Mouse (Mus musculus) kidney, postnatal 0 days (tissue): ENCODE measurements at regions not wholly inside any gene's neighbourhood (a gene's known extent, or its start where the extent isn't known, plus 50 kb on each side); places are given as distances from the start of the nearest gene placed in this dataset.
A peak's percentile ranks its signal among the peaks of the same experiment; 100 is the strongest.

Experiments used
- ATAC-seq: fragments of 200-750 bp; cut with Nextera tagmentation; replicated peaks from 2 replicates; pipeline ENCODE4 v1.8.0; 2017; ENCODE audit warnings: low read depth, moderate number of reproducible peaks, moderate TSS enrichment, moderate library complexity; ENCODE audit not compliant: low FRiP score
- DNase-seq: peaks from one replicate; pipeline ENCODE4 v3.0.0-alpha.2; 2016; ENCODE audit warnings: low spot score
- H3K27ac ChIP-seq: fragments of 300-500 bp; sonication (generic); 2 replicates; pipeline ENCODE4 v1.5.1; 2014; ENCODE audit warnings: mild to moderate bottlenecking
- H3K27me3 ChIP-seq: fragments of 300-500 bp; sonication (generic); 2 replicates; pipeline ENCODE4 v1.6.1; 2014; ENCODE audit warnings: low read length, mixed read lengths; ENCODE audit not compliant: insufficient read depth
- H3K36me3 ChIP-seq: fragments of 300-500 bp; sonication (generic); 2 replicates; pipeline ENCODE4 v1.6.1; 2014; ENCODE audit warnings: low read length, mixed read lengths; ENCODE audit not compliant: insufficient read depth
- H3K4me1 ChIP-seq: fragments of 300-500 bp; sonication (generic); replicated peaks from 2 replicates; pipeline ENCODE4 v1.6.1; 2014; ENCODE audit warnings: antibody characterized with exemption, low read length, mixed read lengths; ENCODE audit not compliant: insufficient read depth
- H3K4me2 ChIP-seq: fragments of 300-500 bp; sonication (generic); 2 replicates; pipeline ENCODE4 v1.6.1; 2014; ENCODE audit warnings: mild to moderate bottlenecking, low read length, moderate library complexity, mixed read lengths
- H3K4me3 ChIP-seq: fragments of 300-500 bp; sonication (generic); replicated peaks from 2 replicates; pipeline ENCODE4 v1.5.1; 2014; ENCODE audit warnings: low read depth, low read length
- H3K9ac ChIP-seq: fragments of 300-500 bp; sonication (generic); 2 replicates; pipeline ENCODE4 v1.6.1; 2014; ENCODE audit warnings: low read depth, low read length
- H3K9me3 ChIP-seq: fragments of 300-500 bp; sonication (generic); replicated peaks from 2 replicates; pipeline ENCODE4 v1.6.1; 2016; ENCODE audit warnings: low read length, inconsistent platforms, mixed read lengths
- CTCF ChIP-seq: IDR thresholded peaks from 2 replicates; pipeline ENCODE4 v1.5.1; 2016; ENCODE audit warnings: antibody characterized with exemption, low read depth, mild to moderate bottlenecking, moderate library complexity
- WGBS: fragments of 180-500 bp; shearing (Covaris S2); extraction: QIAGEN DNeasy Blood & Tissue Kit; methylation state at CpG from one replicate; pipeline ENCODE4 v1.1.7; 2014; 5-methylcytosine and 5-hydroxymethylcytosine counted together

GRCm38 (mm10) chr2:18617520-18617919, 54.7 kb upstream of the Commd3 start:
- ATAC-seq, result no peak

DNA sequence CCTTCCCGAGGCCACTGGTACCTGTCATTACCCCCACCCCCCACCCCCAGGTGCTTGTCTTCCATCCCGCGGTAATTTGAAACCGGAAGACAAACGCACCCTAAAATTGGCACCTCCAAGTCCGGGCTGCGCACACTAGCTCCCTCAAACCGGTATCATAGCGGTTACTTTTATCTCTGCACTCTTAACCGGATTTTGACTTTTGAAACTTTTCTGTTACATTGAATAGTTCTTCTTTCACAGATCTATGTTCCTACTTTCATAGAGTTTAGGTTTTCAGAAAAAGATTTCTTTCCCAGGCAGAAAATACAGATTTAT, 62.4 kb upstream of the Commd3 start:
- peaks cover 20% of the 10 kb centered on the region for H3K4me1 ChIP-seq
- H3K9me3 ChIP-seq, result no peaks in the 10 kb centered on the region
- H3K27ac ChIP-seq, result no peak overlapping the region
- peak overlapping the region; percentile 69 for H3K4me2 ChIP-seq
- ATAC-seq (no peak), DNase-seq (no peak)
- no peak for TF ChIP-seq CTCF
- 21% methylated on average over 10 of the region's 10 CpGs for WGBS
- no peaks in the 10 kb centered on the region for H3K36me3 ChIP-seq
- H3K27me3 ChIP-seq, result 0 out of 2 replicates have a peak, but pooled peaks cover 16% of the 10 kb centered on the region
- H3K4me3 ChIP-seq, result peak overlapping the region; percentile 42
- no peak overlapping the region for H3K9ac ChIP-seq

More at GRCm38 (mm10) chr2:18617520-18617919, 54.7 kb upstream of the Commd3 start:
- no peaks in the 10 kb centered on the region for H3K27me3 ChIP-seq
- no peak overlapping the region for H3K27ac ChIP-seq
- no peak overlapping the region for H3K4me3 ChIP-seq
- TF ChIP-seq CTCF, result no peak
- H3K4me2 ChIP-seq, result peak overlapping the region; percentile 25
- DNase-seq, result peak; percentile 52
- no peaks in the 10 kb centered on the region for H3K36me3 ChIP-seq
- no peaks in the 10 kb centered on the region for H3K9me3 ChIP-seq
- H3K9ac ChIP-seq, result no peak overlapping the region
- WGBS, result 20% methylated on average over 5 of the region's 5 CpGs
- H3K4me1 ChIP-seq, result no peaks in the 10 kb centered on the region

GRCm38 (mm10) chr2:18609075-18609867, 62.9 kb upstream of the Commd3 start:
- H3K4me3 ChIP-seq, result peak overlapping the region; percentile 42
- ATAC-seq (peak; percentile 54; the same call in 1 of the 2 replicates), DNase-seq (no peak)
- peak overlapping the region; percentile 69 for H3K4me2 ChIP-seq
- H3K36me3 ChIP-seq, result no peaks in the 10 kb centered on the region
- peaks cover 20% of the 10 kb centered on the region for H3K4me1 ChIP-seq
- WGBS, result under 1% methylated on average over 51 of the region's 51 CpGs
- no peak overlapping the region for H3K27ac ChIP-seq
- H3K9me3 ChIP-seq, result no peaks in the 10 kb centered on the region
- no peak for TF ChIP-seq CTCF
- peak overlapping the region; percentile 50; the same call in 1 of the 2 replicates for H3K9ac ChIP-seq
- 0 out of 2 replicates have a peak, but pooled peaks cover 16% of the 10 kb centered on the region for H3K27me3 ChIP-seq

GRCm38 (mm10) chr2:18608260-18609074, 63.7 kb upstream of the Commd3 start:
- DNase-seq (peak; percentile 54), ATAC-seq (peak; percentile 65)
- Histone ChIP-seq H3K27ac (no peak overlapping the region), H3K4me3 (peak overlapping the region; percentile 42), H3K9me3 (no peaks in the 10 kb centered on the region), H3K4me1 (peaks cover 20% of the 10 kb centered on the region), H3K27me3 (0 out of 2 replicates have a peak, but pooled peaks cover 16% of the 10 kb centered on the region), H3K9ac (peak overlapping the region; percentile 50), H3K4me2 (peak overlapping the region; percentile 69), H3K36me3 (no peaks in the 10 kb centered on the region)
- WGBS, result 1% methylated on average over 29 of the region's 29 CpGs
- no peak for TF ChIP-seq CTCF

DNA sequence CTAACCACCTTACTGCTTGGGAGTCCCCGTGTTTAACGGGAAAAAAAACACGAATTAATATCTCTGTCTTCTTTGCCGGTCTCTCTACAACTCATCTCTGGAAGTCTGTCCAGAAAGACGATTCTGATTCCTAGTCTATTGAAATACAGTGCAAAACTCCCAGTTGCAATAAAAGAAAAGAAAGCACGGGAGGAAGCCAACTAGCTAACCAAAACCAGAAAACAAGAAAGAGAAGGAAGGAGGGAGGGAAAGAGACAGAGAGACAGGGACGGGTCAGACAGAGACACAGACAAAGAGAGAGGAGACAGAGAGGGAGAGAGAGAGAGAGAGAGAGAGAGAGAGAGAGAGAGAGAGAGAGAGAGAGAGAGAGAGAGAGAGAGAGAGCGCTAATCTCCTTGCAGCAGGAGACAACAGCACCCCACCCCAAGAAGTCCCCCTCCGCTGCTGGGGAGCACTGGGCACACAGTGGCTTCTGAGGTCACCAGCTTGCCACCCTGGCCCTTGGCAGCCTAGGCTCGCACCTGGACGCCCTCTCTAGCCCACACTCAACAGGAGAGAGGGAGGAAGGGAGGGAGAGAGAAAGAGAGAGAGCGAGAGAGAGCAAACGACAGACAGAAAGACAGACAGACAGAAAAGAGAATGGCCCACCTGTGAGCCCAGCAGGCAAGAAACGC, 64.5 kb upstream of the Commd3 start:
- Histone ChIP-seq H3K4me2 (peak overlapping the region; percentile 69), H3K36me3 (no peaks in the 10 kb centered on the region), H3K27ac (no peak overlapping the region), H3K4me1 (peaks cover 20% of the 10 kb centered on the region), H3K4me3 (peak overlapping the region; percentile 42), H3K9me3 (no peaks in the 10 kb centered on the region), H3K9ac (peak overlapping the region; percentile 50), H3K27me3 (0 out of 2 replicates have a peak, but pooled peaks cover 16% of the 10 kb centered on the region)
- TF ChIP-seq CTCF, result no peak
- DNase-seq (no peak), ATAC-seq (no peak)
- WGBS, result 3% methylated on average over 14 of the region's 14 CpGs

GRCm38 (mm10) chr2:18607088-18607487, 65.1 kb upstream of the Commd3 start:
- ATAC-seq (no peak), DNase-seq (no peak)
- H3K36me3 ChIP-seq, result no peaks in the 10 kb centered on the region
- H3K4me3 ChIP-seq, result no peak overlapping the region
- 19% methylated on average over 6 of the region's 6 CpGs for WGBS
- H3K4me1 ChIP-seq, result peaks cover 20% of the 10 kb centered on the region
- H3K27me3 ChIP-seq, result 0 out of 2 replicates have a peak, but pooled peaks cover 16% of the 10 kb centered on the region
- no peak overlapping the region for H3K27ac ChIP-seq
- H3K9ac ChIP-seq, result no peak overlapping the region
- peak overlapping the region; percentile 69 for H3K4me2 ChIP-seq
- TF ChIP-seq CTCF, result no peak
- H3K9me3 ChIP-seq, result no peaks in the 10 kb centered on the region
